Mouse (Mus musculus): ENCODE results near the gene Gpr152.

Gpr152 gene

DNA sequence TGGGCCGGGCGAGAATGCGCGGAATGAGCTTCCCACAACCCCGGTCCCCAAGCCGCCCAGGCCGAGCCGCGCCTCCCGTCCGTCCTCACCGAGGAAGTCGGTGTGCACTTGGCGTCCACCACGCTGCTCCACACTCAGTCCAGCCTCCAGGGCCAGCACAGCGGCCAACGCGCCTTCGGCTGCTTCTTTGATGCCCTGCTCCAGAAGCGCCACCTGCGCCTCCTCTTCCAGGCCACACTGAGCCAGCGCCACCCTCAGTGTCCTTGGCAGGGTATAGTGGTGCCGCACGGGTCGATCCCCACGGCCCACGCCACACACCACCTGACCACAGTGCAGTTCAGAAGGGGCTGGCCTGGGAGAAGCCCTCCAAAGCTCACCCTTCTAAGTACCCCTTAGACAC, 30.2 kb downstream of the Gpr152 start:
- no peak for DNase-seq (ENCODE audit: extremely low read depth, insufficient read length, low spot score)

DNA sequence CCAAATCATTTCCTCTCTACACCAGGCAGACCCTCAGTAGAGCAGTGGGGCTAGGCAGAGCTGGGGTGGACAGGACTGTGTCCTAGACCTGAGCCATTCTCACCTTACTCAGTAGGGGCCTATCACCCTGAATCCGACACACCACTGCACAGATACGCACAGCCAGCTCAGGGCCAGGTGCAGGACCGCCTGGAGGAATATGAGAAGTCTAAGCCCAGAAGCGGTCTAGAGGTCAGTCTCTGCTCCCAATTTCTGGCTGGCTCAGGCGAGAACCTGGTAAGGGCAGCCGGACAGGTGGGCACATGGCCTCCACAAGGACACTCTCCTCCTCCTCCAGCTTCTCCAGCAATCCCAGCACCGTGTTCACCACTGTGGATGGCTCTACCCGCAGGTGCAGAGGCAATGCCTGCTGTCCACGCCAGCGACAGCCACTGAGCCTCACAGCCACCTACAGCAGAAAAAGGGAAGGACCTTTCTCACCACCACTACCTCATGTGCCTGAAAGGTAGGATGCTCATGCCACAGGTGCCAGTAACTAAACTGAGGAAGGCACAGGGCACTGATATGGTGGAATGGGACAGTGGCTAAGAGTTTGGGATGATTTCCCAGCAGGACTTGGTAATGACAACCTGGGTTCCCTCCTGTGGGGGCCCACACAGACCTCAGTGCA, 31.3 kb downstream of the Gpr152 start:
- DNase-seq (ENCODE audit: extremely low read depth, insufficient read length, low spot score): no peak

DNA sequence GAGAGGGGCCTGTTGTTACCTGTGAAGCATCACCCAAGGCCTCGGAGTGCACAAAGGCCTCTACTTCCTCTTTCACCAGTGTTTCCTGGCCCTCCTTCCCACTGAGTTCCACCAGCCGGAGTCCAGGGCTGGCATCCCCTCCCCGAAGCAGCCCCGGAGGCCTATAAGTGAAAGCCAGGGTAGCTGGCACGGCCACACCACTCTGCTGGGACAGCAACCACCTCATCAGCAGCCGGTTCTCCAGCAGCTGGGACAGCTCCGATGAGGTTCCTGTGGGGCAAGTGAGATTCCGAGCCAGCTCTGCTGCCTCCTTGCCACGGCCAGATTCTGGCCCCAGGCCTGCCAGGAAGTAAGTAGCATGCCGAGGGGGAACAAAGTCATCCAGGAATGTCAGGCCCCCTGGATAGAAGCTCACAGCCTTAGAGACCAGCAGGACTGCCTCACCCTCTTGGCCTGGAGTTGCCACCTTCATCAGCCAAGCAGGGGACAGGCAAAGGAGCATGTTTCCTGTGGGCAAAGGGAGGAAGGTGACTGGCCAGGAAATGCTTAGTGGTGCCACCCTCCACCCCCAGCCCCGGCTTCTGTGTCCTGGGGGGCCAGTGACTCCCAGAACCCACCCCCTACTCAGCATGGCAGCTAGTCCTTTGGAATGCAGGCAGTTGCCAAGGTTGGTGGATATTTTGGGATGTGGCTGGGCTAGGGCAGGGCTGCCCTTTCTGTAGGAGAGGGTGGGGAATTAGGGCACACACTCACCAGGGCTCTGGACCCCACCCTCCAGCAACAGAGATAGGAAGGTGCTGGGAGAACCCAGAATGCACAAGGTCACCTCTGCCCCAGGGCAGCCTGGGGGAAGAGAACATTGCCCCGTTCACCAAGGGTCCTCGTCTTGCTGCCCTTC, 32.1 kb downstream of the Gpr152 start:
- peak; percentile 73 for DNase-seq (ENCODE audit: extremely low read depth, insufficient read length, low spot score)

DNA sequence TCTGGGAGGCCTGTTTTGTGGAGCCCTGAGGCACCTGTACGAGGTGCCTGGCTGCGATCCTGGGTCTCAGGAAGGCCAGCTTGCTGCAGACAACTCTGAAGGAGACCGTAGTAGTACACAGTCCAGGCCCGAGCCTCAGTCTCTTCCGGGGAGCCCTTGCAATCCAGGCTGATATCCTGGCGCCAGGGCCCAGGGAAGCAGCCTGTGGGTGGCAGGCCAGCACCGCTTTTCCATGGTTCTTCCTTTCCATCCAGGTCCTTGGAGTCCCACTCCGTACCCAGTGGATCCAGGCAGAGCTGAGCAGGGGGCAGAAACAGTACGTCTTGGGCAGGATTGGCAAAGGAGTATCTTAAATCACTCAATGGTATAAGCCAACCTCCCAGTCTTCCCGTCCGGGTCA, 33.3 kb downstream of the Gpr152 start:
- no peak for DNase-seq (ENCODE audit: extremely low read depth, insufficient read length, low spot score)

DNA sequence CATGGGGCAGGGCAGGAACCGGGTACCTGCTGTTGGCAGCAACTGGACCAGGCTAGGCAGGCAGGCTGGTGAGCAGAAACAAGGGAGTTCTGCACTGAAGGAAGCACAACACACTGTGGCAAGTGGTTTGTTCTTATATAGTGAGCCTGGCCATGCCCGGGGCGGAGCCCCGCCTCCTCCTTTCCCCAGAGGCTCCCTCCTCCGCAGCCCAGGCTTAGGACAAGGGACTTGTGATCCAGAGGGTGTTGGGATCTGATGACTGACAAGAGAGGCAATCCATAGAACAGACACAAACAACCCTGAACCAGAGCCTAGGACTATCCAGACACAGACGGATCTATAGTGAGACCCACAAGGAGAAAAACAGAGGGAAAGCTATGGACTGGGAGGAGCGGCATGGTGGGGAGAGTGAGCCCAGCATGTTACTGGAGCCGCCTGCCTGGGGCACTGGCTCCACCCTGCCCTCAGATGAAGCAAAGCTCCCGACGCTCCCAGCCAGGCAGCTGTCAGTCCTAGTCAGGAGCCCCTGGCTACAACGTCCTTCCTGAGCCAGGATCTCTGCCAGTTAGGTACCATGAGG, 35.9 kb downstream of the Gpr152 start, which contains the start of gene Carns1:
TSS of gene Carns1 (minus strand) at position 112 of the 580 bp plus-strand sequence.
- DNase-seq (ENCODE audit: extremely low read depth, insufficient read length, low spot score): peak; percentile 80

DNA sequence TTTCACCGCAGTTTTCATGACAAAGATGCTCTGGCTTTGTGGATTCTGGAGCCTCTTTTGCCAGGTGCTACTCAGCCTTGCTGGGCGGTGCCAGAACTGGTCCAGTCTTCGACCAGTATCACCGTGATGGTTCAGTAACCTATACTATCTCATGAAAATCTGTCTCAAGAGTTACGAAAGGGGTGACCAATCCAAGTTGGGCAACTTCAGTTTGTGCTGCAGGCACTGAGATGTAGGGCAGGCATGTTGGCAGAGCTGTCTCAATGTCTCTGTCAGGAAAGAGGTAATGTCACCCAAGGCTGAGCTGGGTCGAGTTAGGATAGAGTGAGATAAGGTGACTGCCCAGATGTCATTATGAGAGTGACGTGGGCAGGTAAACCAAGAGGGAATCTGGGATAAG, 40.8 kb downstream of the Gpr152 start:
- no peak for DNase-seq (ENCODE audit: extremely low read depth, insufficient read length, low spot score)

DNA sequence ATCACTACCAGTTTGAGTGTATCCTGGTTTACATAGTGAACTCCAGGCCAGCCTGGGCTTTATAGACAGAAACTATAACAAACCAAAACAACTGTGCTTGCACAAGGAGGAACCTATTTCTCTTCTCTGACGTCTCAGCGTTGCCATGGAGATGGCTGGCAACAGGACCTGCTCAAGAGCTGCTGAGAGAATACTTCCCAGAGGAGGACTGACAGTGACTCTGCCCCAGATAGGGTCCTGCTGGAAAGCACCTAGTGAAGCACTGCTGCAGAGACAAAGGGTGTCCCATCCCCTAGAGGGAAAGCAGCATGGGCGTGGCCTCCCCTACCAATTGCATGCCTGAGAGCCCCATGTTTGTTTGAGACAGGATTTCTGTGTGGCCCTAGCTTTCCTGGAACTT, 42.3 kb downstream of the Gpr152 start:
- DNase-seq (ENCODE audit: extremely low read depth, insufficient read length, low spot score): no peak

DNA sequence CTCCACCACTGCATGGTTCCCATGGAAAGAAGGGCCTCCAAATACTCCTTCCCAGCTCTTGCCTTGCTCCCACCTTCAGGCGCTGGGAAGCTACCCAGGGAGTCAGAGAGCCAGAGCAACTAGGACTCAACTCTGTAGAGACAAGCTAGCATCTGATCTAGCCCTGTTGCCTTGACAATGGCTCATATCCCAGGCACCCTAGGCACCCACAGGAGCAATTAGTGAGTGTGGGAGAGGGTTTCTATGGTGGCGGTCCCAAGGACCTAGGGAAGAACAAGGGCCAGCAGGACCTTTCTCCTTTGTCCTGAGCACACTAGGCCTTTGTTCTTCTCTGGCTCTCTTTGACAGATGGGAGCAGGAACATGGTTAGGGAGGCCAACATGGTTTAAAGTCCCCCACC, 44.1 kb downstream of the Gpr152 start:
- no peak for DNase-seq (ENCODE audit: extremely low read depth, insufficient read length, low spot score)

DNA sequence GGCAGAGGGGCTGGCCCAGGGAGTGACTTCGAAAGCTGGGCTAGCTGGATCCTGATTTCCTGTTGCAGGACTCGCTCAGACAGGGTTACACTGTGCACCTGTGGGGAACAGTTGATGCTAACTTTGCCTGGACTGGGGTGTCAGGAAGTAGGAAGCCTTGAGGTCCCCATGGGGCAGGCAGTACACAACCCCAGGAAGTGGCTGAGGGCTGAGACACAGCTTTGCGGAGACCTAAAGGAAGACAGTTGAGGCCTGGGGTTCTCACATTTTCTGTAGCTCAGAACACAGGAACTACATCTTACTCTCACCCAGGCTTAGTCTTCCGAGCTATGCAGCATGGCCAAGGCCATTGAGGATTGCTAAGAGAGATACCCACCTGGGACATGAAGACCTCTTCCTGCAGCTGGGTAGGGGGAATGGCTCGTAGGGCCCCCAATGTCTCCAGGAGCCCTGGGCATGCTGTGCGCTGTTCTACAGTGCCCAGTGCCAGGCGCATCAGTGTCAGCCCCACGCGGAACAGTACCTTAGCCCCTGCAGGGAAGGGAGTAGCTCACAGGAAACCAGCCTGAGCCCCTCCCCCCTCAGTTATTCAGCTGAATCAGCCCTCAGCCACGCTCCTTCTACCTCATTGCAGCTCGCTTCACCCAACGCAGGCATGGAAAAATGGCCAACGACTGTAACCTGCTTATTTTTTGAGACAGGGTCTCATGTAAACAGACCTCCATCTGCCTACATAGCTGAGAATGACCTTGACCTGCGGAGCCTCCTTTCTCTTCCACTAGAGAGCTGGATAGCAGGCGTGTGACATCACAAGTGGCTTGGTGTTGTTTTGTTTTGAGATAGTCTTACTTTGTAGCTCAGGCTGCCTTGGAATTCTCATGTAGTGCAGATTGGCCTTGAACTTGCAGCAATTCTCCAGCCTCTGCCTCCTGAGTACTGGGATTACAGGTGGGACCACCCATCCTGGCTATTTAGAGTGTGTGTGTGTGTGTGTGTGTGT, 45.7 kb downstream of the Gpr152 start:
- no peak for DNase-seq (ENCODE audit: extremely low read depth, insufficient read length, low spot score)

DNA sequence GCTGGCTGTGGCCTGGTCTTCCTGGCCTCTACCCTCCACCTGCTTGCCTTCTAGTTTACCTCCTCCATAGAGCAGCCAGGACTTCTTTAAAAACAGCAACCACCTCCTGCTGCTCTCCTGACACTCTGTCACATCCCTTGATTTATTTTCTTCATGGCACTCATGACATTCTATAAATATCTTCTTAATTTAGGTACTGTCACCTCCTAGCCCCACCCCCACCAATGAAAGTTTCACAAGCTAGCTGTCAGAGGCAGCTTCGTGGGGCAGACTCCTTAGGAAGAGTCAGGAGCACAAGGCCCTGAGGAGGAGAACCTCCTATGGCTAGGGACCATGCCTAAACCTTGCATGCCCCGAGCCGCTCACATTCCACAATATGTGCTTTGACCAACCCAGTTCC, 47.7 kb downstream of the Gpr152 start:
- DNase-seq (ENCODE audit: extremely low read depth, insufficient read length, low spot score): no peak

DNA sequence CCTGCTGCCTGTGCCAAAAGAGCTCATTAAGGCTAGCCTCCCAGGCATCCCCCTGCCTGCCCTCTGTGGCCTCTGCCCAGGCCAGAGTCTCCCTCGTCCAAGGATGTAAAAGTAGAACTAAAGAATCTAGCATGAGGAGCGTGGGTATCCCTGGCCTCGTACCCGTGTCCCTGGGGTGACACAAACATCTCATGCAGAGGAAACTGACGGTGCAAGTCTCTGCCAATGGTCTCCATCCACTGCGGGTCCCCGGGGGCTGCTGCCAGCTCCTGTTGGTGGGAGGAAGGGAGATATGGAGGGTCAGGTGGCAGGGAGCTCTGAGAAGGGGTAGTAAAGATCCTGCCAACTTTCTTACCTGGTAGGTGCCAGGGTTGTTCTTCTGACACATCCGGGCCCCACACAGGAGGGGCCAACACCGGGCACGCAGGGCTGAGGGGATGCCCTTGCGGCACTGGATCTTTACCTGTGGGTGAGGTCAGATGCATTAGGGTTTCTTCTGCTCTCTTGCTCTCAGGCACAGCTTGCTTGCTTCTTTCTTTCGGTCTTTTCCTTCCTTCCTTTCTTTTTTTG, 49.5 kb downstream of the Gpr152 start:
- DNase-seq (ENCODE audit: extremely low read depth, insufficient read length, low spot score): no peak

DNA sequence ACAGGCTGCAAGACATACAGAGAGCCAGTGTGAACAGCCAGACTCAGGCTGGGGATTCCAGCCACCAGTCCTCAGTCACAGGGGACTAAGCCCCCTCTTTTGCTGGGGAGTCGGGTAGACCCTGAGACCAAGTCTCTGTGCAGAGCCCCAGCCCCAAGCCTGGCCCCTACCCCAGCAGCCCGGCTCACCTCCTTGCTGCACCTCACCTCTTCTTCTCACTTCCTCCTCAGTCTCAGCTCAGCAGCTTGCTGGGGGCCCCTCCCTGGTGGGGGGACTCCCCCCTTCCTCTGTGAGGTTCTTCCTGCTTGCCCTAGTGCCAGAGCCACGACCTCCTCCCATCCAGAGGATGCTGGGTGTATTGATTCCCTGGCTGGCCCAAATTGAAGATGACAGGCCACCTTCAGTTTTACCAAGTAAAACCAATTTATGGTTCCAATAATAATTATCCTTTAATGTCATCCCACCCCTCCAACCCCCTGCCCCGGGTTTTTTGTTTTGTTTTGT, 51.3 kb downstream of the Gpr152 start, which contains the start of gene Tbc1d10c:
TSS of gene Tbc1d10c (minus strand) at position 454 of the 504 bp plus-strand sequence.
- DNase-seq (ENCODE audit: extremely low read depth, insufficient read length, low spot score): no peak

DNA sequence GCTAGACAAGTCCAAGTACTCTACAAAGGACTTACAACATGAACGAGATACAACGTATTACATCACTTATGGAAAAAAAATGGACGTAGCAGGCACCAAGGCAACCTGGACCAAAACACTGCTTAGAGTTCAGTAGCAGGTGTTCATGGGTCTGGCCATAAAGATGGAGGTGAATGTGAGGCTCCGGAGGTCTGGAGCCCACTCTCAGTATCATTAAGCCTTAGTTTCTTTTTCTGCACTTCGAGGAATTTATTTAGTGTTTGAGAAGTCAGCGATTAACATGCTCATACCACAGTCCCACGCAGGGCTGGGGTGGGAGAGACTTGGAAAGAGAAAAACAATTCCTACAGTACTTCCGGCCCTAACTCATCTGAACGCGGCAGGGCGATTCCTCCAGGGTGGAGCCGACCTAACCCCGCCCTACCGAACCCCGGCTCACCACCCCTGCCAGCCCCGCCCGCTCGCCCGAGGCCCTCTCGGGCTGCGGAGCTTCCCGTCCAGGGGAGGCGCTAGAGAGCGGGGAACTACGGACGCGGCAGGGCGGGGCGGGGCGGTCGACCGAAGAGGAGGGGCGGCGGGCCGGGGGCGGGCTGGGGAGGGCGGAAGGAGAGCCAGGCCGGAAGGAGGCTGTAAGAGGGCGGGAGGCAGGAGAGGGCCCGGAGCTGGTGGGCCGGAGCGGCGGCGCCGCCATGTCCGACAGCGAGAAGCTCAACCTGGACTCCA, 52.1 kb downstream of the Gpr152 start, which contains the start of gene Ppp1ca:
TSS of gene Ppp1ca (plus strand) at position 538 of the 723 bp plus-strand sequence.
- DNase-seq (ENCODE audit: extremely low read depth, insufficient read length, low spot score): peak; percentile 89

DNA sequence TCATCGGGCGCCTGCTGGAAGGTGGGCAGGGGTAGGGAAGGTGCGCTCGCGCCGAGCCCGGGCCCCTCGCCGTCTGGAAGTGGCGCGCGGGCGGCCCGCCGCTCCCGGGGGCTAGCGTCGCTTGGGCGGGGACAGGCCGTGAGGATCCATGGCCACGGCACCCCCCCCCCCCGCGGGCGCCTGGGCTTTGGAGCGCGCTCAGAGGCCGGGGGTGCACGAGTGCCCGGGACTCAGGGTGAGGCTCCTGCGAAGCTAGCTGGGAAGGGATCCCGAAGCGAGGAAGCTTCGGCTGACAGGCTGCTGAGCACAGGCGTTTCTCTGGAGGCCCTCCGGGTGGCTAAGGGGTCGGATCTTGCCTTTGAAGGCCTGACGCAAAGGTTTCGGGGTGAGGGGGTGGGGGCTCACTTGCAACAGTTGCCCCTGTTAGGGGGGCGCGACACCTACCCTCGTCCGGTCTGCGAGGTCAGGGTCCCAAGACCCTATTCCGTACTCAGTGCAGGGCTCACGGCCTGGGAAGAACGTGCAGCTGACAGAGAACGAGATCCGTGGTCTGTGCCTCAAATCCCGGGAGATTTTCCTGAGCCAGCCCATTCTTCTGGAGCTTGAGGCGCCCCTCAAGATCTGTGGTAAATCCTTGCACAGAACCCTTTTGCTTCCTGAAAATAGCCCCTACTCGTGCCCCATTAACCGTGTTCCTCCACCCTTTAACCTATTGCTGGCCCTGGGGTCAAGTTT, 52.8 kb downstream of the Gpr152 start:
- no peak for DNase-seq (ENCODE audit: extremely low read depth, insufficient read length, low spot score)

DNA sequence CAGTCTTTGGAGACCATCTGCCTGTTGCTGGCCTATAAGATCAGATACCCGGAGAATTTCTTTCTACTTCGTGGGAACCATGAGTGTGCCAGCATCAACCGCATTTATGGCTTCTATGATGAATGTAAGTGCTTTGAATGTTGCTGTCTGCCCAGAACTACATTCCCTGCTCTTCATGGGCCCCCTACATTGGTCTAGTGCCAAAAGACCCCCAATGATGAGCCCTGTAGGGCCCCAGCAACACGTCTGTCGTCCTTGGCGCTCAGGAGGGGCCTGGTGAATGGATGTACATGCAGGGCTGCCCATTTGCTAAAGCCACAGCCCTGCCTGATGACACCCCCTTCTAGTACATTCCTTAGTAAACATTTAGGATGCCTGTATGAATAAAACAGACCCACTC, 53.5 kb downstream of the Gpr152 start:
- no peak for DNase-seq (ENCODE audit: extremely low read depth, insufficient read length, low spot score)

DNA sequence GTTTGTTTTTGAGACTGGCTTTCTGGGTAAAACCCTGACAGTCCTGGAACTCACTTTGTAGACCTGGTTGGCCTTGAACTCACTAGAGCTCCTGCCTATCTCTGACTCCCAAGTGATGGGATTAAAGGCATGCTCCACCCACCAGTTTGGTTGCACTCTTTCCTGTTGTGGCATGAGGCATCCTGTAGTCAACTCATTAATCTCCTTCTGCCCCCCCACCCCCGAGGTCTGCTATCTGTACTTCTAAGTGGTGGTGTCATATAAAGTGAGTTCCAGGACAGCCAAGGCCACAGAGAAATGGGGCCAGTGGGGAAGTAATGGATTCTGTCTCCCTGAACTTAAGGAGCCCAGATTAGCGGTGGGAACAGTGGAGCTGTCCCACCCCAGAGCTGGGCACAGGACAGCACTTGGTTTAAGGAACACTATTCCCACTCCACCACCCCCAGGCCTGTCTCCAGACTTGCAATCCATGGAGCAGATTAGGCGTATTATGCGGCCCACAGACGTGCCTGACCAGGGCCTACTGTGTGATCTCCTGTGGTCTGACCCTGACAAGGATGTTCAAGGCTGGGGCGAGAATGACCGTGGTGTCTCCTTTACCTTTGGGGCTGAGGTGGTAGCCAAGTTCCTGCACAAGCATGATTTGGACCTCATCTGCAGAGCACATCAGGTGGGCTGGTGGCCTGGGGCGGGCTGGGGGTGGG, 54.6 kb downstream of the Gpr152 start:
- no peak for DNase-seq (ENCODE audit: extremely low read depth, insufficient read length, low spot score)

DNA sequence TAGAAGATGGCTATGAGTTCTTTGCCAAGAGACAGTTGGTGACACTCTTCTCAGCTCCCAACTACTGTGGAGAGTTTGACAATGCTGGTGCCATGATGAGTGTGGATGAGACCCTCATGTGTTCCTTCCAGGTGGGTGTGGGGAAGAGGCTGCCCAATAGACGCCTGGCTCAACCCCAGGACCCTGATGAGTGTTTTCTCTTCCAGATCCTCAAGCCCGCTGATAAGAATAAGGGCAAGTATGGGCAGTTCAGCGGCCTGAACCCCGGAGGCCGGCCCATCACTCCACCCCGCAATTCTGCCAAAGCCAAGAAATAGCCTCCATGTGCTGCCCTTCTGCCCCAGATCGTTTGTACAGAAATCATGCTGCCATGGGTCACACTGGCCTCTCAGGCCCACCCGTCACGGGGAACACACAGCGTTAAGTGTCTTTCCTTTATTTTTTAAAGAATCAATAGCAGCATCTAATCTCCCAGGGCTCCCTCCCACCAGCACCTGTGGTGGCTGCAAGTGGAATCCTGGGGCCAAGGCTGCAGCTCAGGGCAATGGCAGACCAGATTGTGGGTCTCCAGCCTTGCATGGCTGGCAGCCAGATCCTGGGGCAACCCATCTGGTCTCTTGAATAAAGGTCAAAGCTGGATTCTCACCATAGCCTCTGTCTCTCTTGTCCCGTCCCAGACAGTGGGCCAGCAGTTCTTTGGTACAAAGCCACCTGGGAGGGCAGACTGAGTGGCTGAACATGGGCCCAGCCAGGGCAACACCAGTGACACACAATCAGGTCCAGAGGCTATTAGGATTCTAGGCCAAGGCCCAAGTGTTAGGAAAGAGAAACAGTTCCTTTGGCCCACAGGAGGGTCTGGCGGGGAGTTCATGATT, 55.4 kb downstream of the Gpr152 start:
- DNase-seq (ENCODE audit: extremely low read depth, insufficient read length, low spot score): no peak
